Mouse (Mus musculus) spleen, postnatal 14 days (tissue): ENCODE measurements around the gene Fgf8.
A peak's percentile ranks its signal among the peaks of the same experiment; 100 is the strongest.

Experiments used
- DNase-seq, 2 experiments: peaks; one replicate each; pipeline ENCODE4 v3.0.0; 2021 to 2022; ENCODE audit warnings: low spot score in 2 of 2

Fgf8 gene

GRCm38 (mm10) chr19:45742218-45742983 lies at the start of gene Fgf8:
Gene Fgf8 (minus strand): TSS chr19:45742915.
- DNase-seq = no peak

GRCm38 (mm10) chr19:45792404-45792803 lies 49.7 kb upstream of the Fgf8 start:
- no peak for DNase-seq

GRCm38 (mm10) chr19:45789888-45790874 lies 47.5 kb upstream of the Fgf8 start:
- no peak for DNase-seq

GRCm38 (mm10) chr19:45789365-45789764 lies 46.6 kb upstream of the Fgf8 start:
- no peak for DNase-seq

- no peak for DNase-seq
Observed at GRCm38 (mm10) chr19:45788337-45788736, 45.6 kb upstream of the Fgf8 start.

- no peak for DNase-seq
Observed at GRCm38 (mm10) chr19:45787450-45787849, 44.7 kb upstream of the Fgf8 start.

- DNase-seq = no peak
Observed at GRCm38 (mm10) chr19:45785470-45785869, 42.8 kb upstream of the Fgf8 start.

GRCm38 (mm10) chr19:45783933-45784576 lies 41.3 kb upstream of the Fgf8 start:
- no peak for DNase-seq

GRCm38 (mm10) chr19:45783181-45783932 lies 40.6 kb upstream of the Fgf8 start, which contains the start of gene Mgea5:
Gene Mgea5 (minus strand): TSS chr19:45783837.
- DNase-seq = peak; percentile 94 to 96

- DNase-seq = peak; percentile 58 to 73
Observed at GRCm38 (mm10) chr19:45782315-45783001, 39.7 kb upstream of the Fgf8 start.

GRCm38 (mm10) chr19:45781676-45782075 lies 39.0 kb upstream of the Fgf8 start:
- no peak for DNase-seq

GRCm38 (mm10) chr19:45780350-45780915 lies 37.7 kb upstream of the Fgf8 start:
- DNase-seq = no peak

- DNase-seq = no peak
Observed at GRCm38 (mm10) chr19:45775486-45775885, 32.8 kb upstream of the Fgf8 start.

- no peak for DNase-seq
Observed at GRCm38 (mm10) chr19:45771501-45771900, 28.8 kb upstream of the Fgf8 start.

GRCm38 (mm10) chr19:45760810-45761209 lies 18.1 kb upstream of the Fgf8 start:
- no peak for DNase-seq

GRCm38 (mm10) chr19:45758671-45759070 lies 16.0 kb upstream of the Fgf8 start:
- no peak for DNase-seq

- no peak for DNase-seq
Observed at GRCm38 (mm10) chr19:45753551-45753950, 10.8 kb upstream of the Fgf8 start.

GRCm38 (mm10) chr19:45751881-45752280 lies 9.2 kb upstream of the Fgf8 start:
- DNase-seq = no peak

- peak; percentile 75 to 82 for DNase-seq
Observed at GRCm38 (mm10) chr19:45749243-45750043, 6.7 kb upstream of the Fgf8 start, which contains the start of gene Npm3. Gene Npm3 (minus strand): TSS chr19:45749591.
